Mouse (Mus musculus) forebrain, embryonic 10.5 days (tissue): ENCODE measurements at regions not wholly inside any gene's neighbourhood (a gene's known extent, or its start where the extent isn't known, plus 50 kb on each side); places are given as distances from the start of the nearest gene placed in this dataset.

Source experiments
- DNase-seq: peaks from one replicate; pipeline ENCODE4 v3.0.0-alpha.2; 2017; ENCODE audit warnings: low spot score; ENCODE audit errors: extremely low spot score
- H3K27ac ChIP-seq: fragments of 300-500 bp; sonication (generic); 2 replicates; pipeline ENCODE4 v1.5.1; 2016; ENCODE audit warnings: mild to moderate bottlenecking
- H3K27me3 ChIP-seq: fragments of 300-500 bp; sonication (generic); 2 replicates; pipeline ENCODE4 v1.6.1; 2016; ENCODE audit warnings: mild to moderate bottlenecking; ENCODE audit not compliant: poor library complexity, severe bottlenecking
- H3K36me3 ChIP-seq: fragments of 300-500 bp; sonication (generic); replicated peaks from 2 replicates; pipeline ENCODE4 v1.6.1; 2016; ENCODE audit warnings: mild to moderate bottlenecking, moderate library complexity
- H3K4me1 ChIP-seq: fragments of 300-500 bp; sonication (generic); 2 replicates; pipeline ENCODE4 v1.6.1; 2016
- H3K4me3 ChIP-seq: fragments of 300-500 bp; sonication (generic); 2 replicates; pipeline ENCODE4 v1.5.1; 2016; ENCODE audit warnings: mild to moderate bottlenecking, moderate library complexity
- H3K9me3 ChIP-seq: fragments of 300-500 bp; sonication (generic); 2 replicates; pipeline ENCODE4 v1.6.1; 2016; ENCODE audit warnings: mild to moderate bottlenecking, moderate library complexity
- WGBS: fragments of 180-500 bp; shearing (Covaris S2); methylation state at CpG from one replicate; pipeline ENCODE4 v1.1.7; 2016; 5-methylcytosine and 5-hydroxymethylcytosine counted together

DNA sequence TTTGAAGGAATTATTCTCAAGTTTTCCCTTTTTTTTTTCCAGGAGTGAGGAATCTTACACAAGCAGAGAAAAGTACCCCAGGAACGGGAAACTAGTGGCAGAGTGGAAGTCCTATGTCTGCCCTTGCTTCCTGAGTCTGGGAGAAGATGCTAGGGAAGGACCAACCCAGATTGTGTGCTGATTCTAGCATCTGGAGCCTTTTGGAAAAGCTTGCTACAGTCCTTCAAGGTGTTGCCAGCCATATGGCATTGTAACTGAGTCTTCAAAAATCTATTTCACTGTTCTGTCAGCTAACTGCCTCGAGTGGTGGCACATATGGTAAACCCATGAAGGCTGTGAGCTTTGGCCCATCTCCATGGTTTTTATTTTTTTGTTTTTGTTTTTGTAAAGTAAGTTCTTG is 432.3 kb downstream of the Adamts20 start:
- Histone ChIP-seq H3K4me3 (no peak overlapping the region), H3K4me1 (no peaks in the 10 kb centered on the region), H3K27me3 (no peaks in the 10 kb centered on the region), H3K9me3 (peaks cover 6% of the 10 kb centered on the region; the same call in 1 of the 2 replicates), H3K36me3 (no peaks in the 10 kb centered on the region), H3K27ac (no peak overlapping the region)
- no peak for DNase-seq
- 91% methylated on average over 2 of the region's 2 CpGs for WGBS

DNA sequence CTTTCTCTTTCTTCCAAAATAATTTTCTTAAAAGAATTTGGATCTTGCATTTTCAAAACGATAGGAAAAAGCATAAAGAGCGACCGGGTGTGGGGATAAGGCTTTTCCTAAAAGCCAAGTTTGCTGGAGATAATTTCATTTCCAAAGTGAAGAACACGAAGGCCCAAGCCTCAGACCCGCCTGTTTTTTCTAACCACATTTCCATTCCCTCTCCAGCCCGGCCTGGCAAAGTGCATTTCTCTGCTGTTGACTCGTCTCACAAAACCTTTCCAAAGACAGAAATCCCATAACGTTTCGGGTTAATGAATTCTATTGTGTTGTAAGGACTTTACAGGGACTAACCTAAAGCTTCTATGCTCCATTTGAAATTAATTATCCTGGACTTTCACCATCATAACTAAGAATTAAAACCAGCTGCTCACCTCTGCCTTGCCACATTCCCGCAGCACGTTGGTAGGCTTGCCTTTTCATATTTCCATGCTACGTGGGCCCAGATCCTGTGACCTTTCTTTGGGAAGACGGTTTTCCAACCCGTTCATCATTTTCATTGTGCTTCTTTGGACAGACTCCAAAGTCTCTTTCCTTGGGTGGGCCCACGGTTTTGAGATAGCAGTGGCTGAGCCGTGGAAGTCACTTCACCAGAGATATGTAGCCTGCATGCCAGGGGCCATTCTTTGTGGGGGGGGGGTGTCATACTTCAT is 430.5 kb upstream of the Prickle1 start:
- Histone ChIP-seq H3K27me3 (no peaks in the 10 kb centered on the region), H3K27ac (peak overlapping the region; percentile 40; the same call in 1 of the 2 replicates), H3K4me1 (peaks cover 16% of the 10 kb centered on the region; the same call in 1 of the 2 replicates), H3K4me3 (no peak overlapping the region), H3K9me3 (no peaks in the 10 kb centered on the region), H3K36me3 (no peaks in the 10 kb centered on the region)
- 67% methylated on average over 16 of the region's 16 CpGs for WGBS
- DNase-seq: no peak

DNA sequence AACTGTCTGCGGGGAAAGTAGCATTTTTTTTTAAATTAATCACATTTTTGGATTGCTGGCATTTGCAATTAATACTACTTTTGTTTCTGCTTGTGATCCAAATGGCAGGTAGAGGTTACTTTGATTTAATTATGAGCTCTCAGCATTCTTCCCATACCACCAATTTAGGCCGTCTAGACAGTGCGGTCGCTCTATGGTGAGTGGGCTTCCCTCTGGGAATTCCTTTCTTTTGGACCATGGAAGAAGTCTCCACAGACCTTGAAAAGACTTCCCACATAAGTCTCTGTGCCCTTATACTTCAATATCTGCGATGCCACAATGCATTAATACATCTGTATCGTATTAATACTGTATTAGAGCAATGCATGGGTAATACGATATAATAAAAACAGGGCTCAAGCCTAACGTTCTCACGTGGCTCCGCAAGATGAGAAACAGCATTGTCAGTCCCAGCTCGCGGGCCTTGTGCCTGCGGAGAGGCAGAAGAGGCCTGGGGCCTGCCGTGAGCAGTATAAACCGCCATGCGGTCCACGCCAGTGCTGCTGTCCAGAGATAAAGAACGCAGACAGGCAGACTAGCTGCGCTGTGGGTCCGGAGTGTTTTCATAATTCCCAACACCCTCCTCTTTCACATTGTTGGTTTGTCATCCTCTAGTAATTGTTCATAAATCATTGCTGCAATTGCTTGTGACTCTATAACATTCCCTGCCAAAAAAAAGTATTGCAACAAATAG is 429.7 kb upstream of the Prickle1 start:
- 80% methylated on average over 20 of the region's 20 CpGs for WGBS
- Histone ChIP-seq H3K36me3 (no peaks in the 10 kb centered on the region), H3K9me3 (no peaks in the 10 kb centered on the region), H3K27ac (peak overlapping the region; percentile 76), H3K4me3 (no peak overlapping the region), H3K27me3 (no peaks in the 10 kb centered on the region), H3K4me1 (peaks cover 16% of the 10 kb centered on the region; the same call in 1 of the 2 replicates)
- peak; percentile 22 for DNase-seq

DNA sequence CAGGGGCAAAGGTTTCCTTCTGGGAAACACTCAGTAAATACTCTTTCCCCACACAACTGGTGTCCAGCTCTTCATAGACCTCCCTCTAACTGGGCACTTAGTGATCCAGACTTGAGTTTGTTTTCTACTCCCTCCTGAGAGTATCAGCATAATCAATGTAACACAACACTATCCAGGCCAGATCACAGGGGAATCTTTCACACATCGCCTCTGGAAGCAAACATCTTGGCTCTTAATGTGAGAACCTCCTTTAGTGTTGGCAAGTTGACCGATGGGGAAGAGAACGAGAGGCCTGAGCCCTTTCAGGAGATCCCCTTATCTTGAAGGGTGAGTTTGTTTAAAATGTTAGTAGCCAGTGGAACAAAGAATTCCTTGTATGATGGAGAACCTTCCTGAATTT is 429.1 kb upstream of the Prickle1 start:
- peak overlapping the region; percentile 53 for H3K27ac ChIP-seq

DNA sequence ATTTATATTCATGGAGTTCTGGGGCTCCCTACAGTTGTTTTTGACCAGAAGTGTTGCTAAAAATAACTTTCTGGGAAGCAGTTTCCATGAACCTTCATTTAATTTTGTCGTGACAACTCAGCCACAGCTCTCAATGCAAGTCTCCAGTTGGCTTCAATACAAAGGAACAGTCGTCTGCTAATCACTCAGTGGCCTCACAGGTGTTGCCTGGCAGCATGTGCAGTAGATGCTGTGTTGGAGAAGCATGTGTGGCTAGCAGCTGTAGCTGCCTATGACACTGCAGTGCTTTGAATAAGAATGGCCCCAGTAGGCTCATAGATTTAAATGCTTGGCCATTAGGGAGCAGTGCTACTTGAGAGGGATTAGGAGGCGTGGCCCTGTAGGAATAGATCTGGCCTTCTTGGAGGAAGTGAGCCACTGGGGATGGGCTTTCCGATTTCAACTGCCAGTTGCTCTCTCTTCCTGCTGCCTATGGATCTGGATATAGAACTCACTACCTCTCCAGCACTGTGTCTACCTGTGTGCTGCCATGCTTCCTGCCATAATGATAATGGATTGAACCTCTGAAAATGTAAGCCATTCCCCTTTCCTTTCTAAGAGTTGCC is 428.5 kb upstream of the Prickle1 start:
- no peak overlapping the region for H3K4me3 ChIP-seq

More for the DNA sequence above, 429.1 kb upstream of the Prickle1 start:
- Histone ChIP-seq H3K4me3 (no peak overlapping the region), H3K27me3 (no peaks in the 10 kb centered on the region), H3K36me3 (no peaks in the 10 kb centered on the region), H3K9me3 (no peaks in the 10 kb centered on the region), H3K4me1 (peaks cover 16% of the 10 kb centered on the region; the same call in 1 of the 2 replicates)
- 77% methylated on average over 3 of the region's 3 CpGs for WGBS
- DNase-seq: no peak

DNA sequence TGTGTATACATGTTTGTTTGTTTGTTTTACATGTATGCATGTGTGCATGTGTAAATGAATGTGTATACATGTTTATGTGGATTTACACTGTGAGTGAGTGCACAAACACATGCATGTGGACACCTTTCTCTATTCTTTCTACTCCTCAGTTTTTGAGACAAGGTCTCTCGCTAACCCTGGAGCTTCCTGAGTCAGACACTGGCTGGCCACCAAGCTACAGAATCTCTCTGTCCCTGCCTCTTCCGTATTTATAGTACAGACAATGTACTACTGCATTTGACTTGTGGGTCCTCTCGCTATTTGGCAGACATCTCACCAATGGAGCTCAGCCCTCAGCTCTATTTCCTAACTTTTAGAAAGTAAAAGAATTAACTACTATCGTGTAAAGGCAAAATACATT is 427.8 kb upstream of the Prickle1 start:
- H3K9me3 ChIP-seq: no peaks in the 10 kb centered on the region; the same call in 1 of the 2 replicates
- H3K36me3 ChIP-seq: no peaks in the 10 kb centered on the region
- WGBS: 93% methylated on average over 4 of the region's 4 CpGs
- H3K4me1 ChIP-seq: peaks cover 16% of the 10 kb centered on the region; the same call in 1 of the 2 replicates
- no peaks in the 10 kb centered on the region for H3K27me3 ChIP-seq
- DNase-seq: no peak
- H3K4me3 ChIP-seq: no peak overlapping the region
- no peak overlapping the region for H3K27ac ChIP-seq

More for the DNA sequence above, 428.5 kb upstream of the Prickle1 start:
- no peaks in the 10 kb centered on the region; the same call in 1 of the 2 replicates for H3K9me3 ChIP-seq
- no peak for DNase-seq
- no peaks in the 10 kb centered on the region for H3K36me3 ChIP-seq
- WGBS: 77% methylated on average over 4 of the region's 4 CpGs
- H3K4me1 ChIP-seq: peaks cover 16% of the 10 kb centered on the region; the same call in 1 of the 2 replicates
- H3K27ac ChIP-seq: peak overlapping the region; percentile 53
- no peaks in the 10 kb centered on the region for H3K27me3 ChIP-seq

DNA sequence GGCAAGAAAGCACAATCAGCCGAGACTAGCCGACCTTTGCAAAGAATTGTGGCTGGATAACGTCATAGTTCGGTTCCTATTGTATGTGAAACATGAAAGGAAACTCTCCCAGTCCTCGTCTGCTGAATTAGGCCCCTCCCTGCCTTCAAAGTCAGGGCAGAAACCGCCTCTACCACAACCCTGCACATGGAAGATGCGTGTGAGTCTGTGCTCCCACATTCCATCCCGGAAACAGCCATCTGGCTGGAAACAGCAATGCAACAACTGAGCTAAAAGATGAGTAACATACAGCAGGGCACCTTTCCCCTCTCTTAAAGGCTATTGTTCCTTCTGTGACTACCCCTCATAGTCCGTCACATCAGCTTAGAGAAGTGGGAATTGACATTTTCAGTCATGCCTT is 422.1 kb upstream of the Prickle1 start:
- Histone ChIP-seq H3K9me3 (no peaks in the 10 kb centered on the region; the same call in 1 of the 2 replicates), H3K4me1 (no peaks in the 10 kb centered on the region), H3K27me3 (no peaks in the 10 kb centered on the region), H3K4me3 (no peak overlapping the region), H3K27ac (no peak overlapping the region), H3K36me3 (no peaks in the 10 kb centered on the region)
- WGBS: 86% methylated on average over 9 of the region's 9 CpGs
- DNase-seq: no peak

DNA sequence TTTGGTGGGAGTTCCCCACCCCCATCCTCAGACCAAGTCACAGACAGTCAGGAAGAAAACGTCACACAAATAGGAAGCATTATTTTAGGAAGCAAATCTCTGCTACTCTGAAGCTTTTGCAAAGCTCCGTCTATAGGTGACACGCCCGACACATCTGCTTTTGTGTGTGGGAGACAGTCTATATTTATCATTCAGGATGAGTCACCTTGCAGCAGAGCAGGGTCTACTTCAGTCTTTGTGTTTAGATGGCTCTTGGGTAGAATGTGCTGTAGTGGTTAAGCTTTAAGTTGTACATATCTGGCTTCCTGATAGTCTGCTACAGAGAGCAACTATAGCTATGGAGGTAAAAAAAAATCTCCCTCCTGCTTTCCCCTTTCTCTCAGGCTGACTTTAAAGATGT is 415.8 kb upstream of the Prickle1 start:
- no peaks in the 10 kb centered on the region for H3K27me3 ChIP-seq
- no peaks in the 10 kb centered on the region for H3K4me1 ChIP-seq
- no peak overlapping the region for H3K27ac ChIP-seq
- H3K9me3 ChIP-seq: no peaks in the 10 kb centered on the region
- H3K36me3 ChIP-seq: no peaks in the 10 kb centered on the region
- no peak overlapping the region for H3K4me3 ChIP-seq
- 84% methylated on average over 4 of the region's 4 CpGs for WGBS
- no peak for DNase-seq

DNA sequence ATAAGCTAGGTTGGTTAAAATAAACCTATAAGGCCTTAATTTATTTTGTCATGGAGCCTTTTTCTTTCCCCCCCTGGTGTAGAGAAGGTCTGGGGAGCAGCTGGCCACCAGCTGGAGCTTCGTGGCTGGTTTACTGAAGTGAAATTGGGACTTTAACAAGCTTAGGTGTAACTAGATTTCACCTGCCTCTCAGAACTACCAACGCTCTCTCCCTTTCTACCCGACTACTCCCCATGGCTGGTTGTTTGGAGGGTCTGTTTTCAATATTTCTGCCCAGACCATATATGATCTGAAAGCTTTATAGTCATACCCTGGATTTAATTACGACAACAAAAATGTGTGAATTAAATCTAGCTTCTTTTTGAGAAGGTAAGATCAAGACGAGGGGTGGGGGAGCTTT is 410.4 kb upstream of the Prickle1 start:
- DNase-seq: no peak
- Histone ChIP-seq H3K4me1 (peaks cover 26% of the 10 kb centered on the region), H3K4me3 (no peak overlapping the region), H3K9me3 (no peaks in the 10 kb centered on the region), H3K36me3 (no peaks in the 10 kb centered on the region), H3K27ac (no peak overlapping the region), H3K27me3 (no peaks in the 10 kb centered on the region)
- WGBS: 73% methylated on average over 5 of the region's 5 CpGs

DNA sequence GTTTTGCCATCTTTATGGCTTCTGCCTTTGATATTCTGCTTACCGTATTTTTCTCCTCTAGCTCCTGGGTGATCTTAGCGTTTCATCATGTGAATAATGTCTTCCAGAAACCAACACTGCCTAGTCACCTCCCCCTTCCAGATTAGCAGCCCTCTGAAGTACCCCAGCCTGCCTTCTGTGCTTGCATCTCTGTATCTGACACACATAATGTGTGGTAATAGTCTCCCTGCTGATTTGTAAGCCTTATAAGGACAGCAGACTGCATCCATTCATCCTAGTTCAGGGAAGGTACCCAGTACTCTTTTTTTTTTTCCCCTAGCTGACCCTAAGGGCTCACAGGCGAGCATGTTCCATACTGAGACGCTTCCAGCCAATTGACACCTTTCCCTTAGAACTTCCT is 409.2 kb upstream of the Prickle1 start:
- DNase-seq: no peak
- H3K27ac ChIP-seq: no peak overlapping the region
- H3K4me1 ChIP-seq: peaks cover 26% of the 10 kb centered on the region
- no peaks in the 10 kb centered on the region for H3K36me3 ChIP-seq
- WGBS: 50% methylated on average over 4 of the region's 4 CpGs
- H3K9me3 ChIP-seq: no peaks in the 10 kb centered on the region
- H3K27me3 ChIP-seq: no peaks in the 10 kb centered on the region
- no peak overlapping the region for H3K4me3 ChIP-seq

DNA sequence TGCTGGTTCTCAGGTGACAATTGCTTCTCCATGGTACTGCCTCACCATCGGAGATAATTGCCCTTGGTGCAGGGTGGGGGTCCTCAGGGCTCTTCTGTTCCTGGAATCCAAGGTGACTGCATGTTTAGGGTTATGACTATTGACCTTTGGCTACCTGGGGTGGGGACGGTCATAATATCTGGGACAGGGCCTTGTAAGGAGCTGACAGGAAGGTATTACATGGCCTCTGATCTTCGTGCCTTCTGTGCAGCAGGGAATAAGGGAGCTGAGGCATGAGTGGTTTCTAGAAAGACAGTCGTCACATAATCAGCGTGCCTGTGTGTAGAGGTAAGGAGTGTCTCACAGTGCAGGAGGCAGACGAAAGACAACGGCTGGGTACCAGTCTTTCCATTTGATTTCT is 407.5 kb upstream of the Prickle1 start:
- H3K36me3 ChIP-seq: no peaks in the 10 kb centered on the region
- no peak for DNase-seq
- H3K27ac ChIP-seq: no peak overlapping the region
- no peak overlapping the region for H3K4me3 ChIP-seq
- 77% methylated on average over 7 of the region's 7 CpGs for WGBS
- H3K4me1 ChIP-seq: peaks cover 26% of the 10 kb centered on the region
- no peaks in the 10 kb centered on the region for H3K9me3 ChIP-seq
- H3K27me3 ChIP-seq: no peaks in the 10 kb centered on the region

DNA sequence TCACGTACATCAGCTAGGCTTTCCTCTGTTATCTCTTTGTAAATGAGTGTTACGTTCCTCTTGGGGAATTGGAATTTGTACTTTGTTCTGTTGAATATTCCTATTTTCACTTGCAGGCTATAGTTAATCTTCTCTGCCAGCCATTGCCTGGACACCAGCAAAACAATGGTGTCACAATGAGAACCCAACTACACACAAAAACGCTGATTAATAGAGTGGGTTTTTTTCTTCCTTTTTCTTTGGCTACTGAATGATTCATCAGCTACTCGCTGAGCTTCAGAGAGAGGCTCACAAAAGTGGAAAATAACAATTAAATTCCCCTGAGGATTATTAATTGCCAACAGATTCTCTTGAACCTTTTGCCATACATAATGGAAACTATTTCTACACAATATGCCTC is 398.9 kb upstream of the Prickle1 start:
- H3K27me3 ChIP-seq: no peaks in the 10 kb centered on the region
- H3K9me3 ChIP-seq: no peaks in the 10 kb centered on the region
- 66% methylated on average over 4 of the region's 4 CpGs for WGBS
- H3K27ac ChIP-seq: no peak overlapping the region
- no peak for DNase-seq
- peaks cover 15% of the 10 kb centered on the region for H3K4me1 ChIP-seq
- H3K4me3 ChIP-seq: no peak overlapping the region
- H3K36me3 ChIP-seq: no peaks in the 10 kb centered on the region

DNA sequence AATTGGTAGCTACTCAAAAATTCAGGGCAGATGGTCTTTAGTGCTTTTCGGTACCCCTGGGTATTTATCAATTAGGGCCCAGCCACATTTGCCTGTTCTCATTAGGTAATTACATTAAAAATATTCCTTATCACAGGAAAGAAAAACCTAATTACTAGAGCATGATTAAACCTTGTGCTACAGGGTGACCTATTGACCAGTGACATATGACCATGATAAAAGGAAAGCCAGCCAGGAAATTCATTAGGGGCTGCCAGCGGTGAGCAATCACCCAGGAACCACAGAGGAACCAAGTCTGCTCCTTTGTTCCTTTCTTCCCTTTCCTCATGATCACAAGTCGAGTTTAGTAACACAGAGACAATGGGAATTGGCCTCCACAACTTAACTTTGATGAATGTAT is 394.4 kb upstream of the Prickle1 start:
- Histone ChIP-seq H3K4me1 (peaks cover 15% of the 10 kb centered on the region), H3K27me3 (no peaks in the 10 kb centered on the region), H3K36me3 (no peaks in the 10 kb centered on the region), H3K4me3 (no peak overlapping the region), H3K9me3 (no peaks in the 10 kb centered on the region), H3K27ac (no peak overlapping the region)
- no peak for DNase-seq
- WGBS: 48% methylated on average over 3 of the region's 3 CpGs
